Mouse (Mus musculus): ENCODE data around the gene Pla2g2d. TPM values are rescaled to one million over a fixed set of nuclear protein-coding genes. Genes with fewer than 3 reads are reported as not detected.

Pla2g2d gene
- polyA plus RNA-seq, 1 experiment from 2014 or later, result 0.18 TPM

DNA sequence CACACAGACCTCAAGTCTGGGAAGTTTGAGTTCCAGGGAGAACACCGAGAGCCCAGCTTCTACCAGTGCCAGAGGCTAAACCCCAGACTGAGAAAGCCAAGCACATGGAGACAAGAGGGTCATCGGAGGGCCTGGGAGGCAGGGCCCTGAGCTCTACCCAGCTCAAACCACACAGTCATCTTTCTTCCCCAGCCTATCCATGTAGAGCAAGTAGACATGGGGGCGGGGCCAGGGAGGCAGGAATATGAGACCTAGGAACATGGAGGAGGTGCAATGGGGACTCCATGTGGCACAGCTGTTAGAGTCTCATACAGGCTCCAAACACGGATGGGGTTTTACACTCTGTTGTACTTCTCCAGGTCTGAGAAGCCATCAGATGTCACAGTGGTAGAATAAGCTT, 29.7 kb upstream of the Pla2g2d start:
- Histone ChIP-seq H3K9ac (no peak overlapping the region), H3K9me3 (ENCODE audit: low read depth, low read length) (no peaks in the 10 kb centered on the region), H3K4me1 (ENCODE audit: insufficient read depth) (no peaks in the 10 kb centered on the region), H3K27me3 (ENCODE audit: insufficient read depth, low read length) (no peaks in the 10 kb centered on the region), H3K36me3 (ENCODE audit: insufficient read depth) (no peaks in the 10 kb centered on the region), H3K4me3 (ENCODE audit: low read depth, low read length) (no peak overlapping the region), H3K4me2 (no peak overlapping the region), H3K27ac (ENCODE audit: low read depth) (no peak overlapping the region)
- 43% methylated on average over 4 of the region's 4 CpGs for WGBS
- DNase-seq (peak; percentile 56), ATAC-seq (ENCODE audit: insufficient read depth) (no peak)
- no peak for TF ChIP-seq CTCF (IDR thresholded peaks at IDR 0.05; ENCODE audit: low read depth)

GRCm38 (mm10) chr4:138746866-138747265, 28.7 kb upstream of the Pla2g2d start:
- DNase-seq (no peak), ATAC-seq (ENCODE audit: insufficient read depth) (no peak)
- no peaks in the 10 kb centered on the region for H3K4me1 ChIP-seq (ENCODE audit: insufficient read depth)
- H3K9me3 ChIP-seq (ENCODE audit: low read depth, low read length), result no peaks in the 10 kb centered on the region
- no peak for TF ChIP-seq CTCF (IDR thresholded peaks at IDR 0.05; ENCODE audit: low read depth)
- WGBS, result 85% methylated on average over 9 of the region's 9 CpGs
- H3K9ac ChIP-seq, result no peak overlapping the region
- H3K4me2 ChIP-seq, result no peak overlapping the region
- H3K36me3 ChIP-seq (ENCODE audit: insufficient read depth), result no peaks in the 10 kb centered on the region
- H3K4me3 ChIP-seq (ENCODE audit: low read depth, low read length), result no peak overlapping the region
- H3K27ac ChIP-seq (ENCODE audit: low read depth), result no peak overlapping the region
- no peaks in the 10 kb centered on the region for H3K27me3 ChIP-seq (ENCODE audit: insufficient read depth, low read length)

DNA sequence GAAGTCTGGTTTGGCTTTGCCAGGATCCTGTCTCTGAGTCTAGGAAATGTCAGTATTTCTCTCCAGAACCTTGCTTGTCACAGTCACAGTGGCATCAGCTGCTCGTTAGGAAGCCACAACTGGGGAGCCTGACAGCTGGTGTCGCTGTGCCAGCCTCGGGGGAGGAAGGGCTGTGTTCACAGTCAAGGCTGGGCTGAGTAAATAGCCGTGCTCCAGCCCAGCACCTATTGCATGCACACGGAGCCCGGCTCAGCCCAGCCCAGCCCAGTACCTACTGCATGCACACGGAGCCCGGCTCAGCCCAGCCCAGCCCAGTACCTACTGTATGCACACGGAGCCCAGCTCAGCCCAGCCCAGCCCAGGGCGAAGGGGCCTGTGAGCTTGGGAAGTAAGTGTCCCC, 27.7 kb upstream of the Pla2g2d start:
- peak; percentile 5 for DNase-seq
- Histone ChIP-seq H3K4me3 (ENCODE audit: low read depth, low read length) (no peak overlapping the region), H3K27ac (ENCODE audit: low read depth) (no peak overlapping the region), H3K27me3 (ENCODE audit: insufficient read depth, low read length) (no peaks in the 10 kb centered on the region), H3K4me2 (no peak overlapping the region), H3K9me3 (ENCODE audit: low read depth, low read length) (no peaks in the 10 kb centered on the region), H3K4me1 (ENCODE audit: insufficient read depth) (no peaks in the 10 kb centered on the region), H3K9ac (no peak overlapping the region), H3K36me3 (ENCODE audit: insufficient read depth) (no peaks in the 10 kb centered on the region)
- ATAC-seq (ENCODE audit: insufficient read depth), result 0 out of 2 replicates have a peak, but pooled peaks have one; percentile 42
- TF ChIP-seq CTCF (IDR thresholded peaks at IDR 0.05; ENCODE audit: low read depth), result no peak
- whole genome bisulfite sequencing, result 60% methylated on average over 10 of the region's 10 CpGs

DNA sequence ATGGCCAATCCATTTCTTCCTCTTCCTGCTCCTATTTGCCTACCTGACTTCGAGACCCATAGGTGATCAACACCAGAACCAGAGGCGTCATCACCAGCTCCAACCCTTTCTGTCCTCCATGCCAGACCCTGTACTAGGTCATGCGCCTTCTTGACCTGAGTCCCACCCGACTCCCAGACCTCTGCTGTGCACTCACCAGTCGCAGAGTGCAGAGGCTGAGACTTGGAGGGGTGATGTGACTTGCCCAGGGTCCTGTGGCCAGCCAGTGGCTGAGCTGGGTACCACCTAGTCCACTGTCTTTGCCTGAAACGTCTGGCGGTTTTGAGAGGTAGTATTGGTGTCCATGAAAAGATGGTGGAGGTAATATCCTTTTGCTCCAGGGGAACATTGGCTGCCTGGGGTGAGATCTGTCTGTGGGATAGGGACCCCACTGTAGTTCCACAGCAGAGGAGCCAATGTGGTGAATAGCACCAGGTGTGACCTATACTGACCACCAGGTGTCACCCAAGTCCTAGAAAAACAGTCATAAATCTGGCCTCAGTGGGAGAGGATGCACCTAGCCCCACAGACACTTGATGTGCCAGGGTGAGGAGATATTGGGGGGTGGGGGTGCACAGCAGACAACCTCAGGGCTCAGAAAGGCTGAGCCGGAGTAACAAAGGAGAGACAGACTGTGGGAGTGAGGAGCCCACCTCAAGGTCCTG, 27.0 kb upstream of the Pla2g2d start:
- no peak overlapping the region for H3K4me3 ChIP-seq (ENCODE audit: low read depth, low read length)
- ATAC-seq (ENCODE audit: insufficient read depth), result peak; percentile 24; the same call in 1 of the 2 replicates
- H3K27me3 ChIP-seq (ENCODE audit: insufficient read depth, low read length), result no peaks in the 10 kb centered on the region
- H3K36me3 ChIP-seq (ENCODE audit: insufficient read depth), result no peaks in the 10 kb centered on the region
- H3K9me3 ChIP-seq (ENCODE audit: low read depth, low read length), result no peaks in the 10 kb centered on the region
- no peak overlapping the region for H3K9ac ChIP-seq
- H3K27ac ChIP-seq (ENCODE audit: low read depth), result no peak overlapping the region
- H3K4me2 ChIP-seq, result no peak overlapping the region
- DNase-seq, result peak; percentile 76
- WGBS, result 45% methylated on average over 8 of the region's 8 CpGs
- no peaks in the 10 kb centered on the region for H3K4me1 ChIP-seq (ENCODE audit: insufficient read depth)
- TF ChIP-seq CTCF (IDR thresholded peaks at IDR 0.05; ENCODE audit: low read depth), result peak; percentile 84

DNA sequence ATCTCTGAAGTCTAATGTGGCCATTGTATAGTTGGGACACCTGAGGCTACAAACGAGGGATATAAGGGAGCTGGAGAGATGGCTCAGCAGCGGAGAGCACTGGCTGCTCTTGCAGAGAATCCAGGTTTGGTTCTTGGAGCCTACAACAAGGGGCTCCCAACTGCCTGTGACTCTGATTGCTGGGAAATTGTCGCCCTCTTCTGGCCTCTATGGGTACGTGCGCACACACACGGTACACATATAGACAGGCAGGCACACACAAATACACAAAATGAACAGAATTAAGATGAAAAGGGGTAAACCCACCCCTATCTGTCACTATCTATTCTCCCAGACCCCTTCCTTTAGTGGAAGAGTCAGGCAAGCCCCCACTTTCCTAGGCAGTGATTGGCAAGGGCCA, 22.9 kb upstream of the Pla2g2d start:
- Histone ChIP-seq H3K9me3 (ENCODE audit: low read depth, low read length) (no peaks in the 10 kb centered on the region), H3K4me1 (ENCODE audit: insufficient read depth) (no peaks in the 10 kb centered on the region), H3K27me3 (ENCODE audit: insufficient read depth, low read length) (no peaks in the 10 kb centered on the region), H3K4me2 (no peak overlapping the region), H3K4me3 (ENCODE audit: low read depth, low read length) (no peak overlapping the region), H3K9ac (no peak overlapping the region), H3K36me3 (ENCODE audit: insufficient read depth) (no peaks in the 10 kb centered on the region), H3K27ac (ENCODE audit: low read depth) (no peak overlapping the region)
- DNase-seq, result no peak
- peak; percentile 29; the same call in 1 of the 2 replicates for TF ChIP-seq CTCF (IDR thresholded peaks at IDR 0.05; ENCODE audit: low read depth)
- 94% methylated on average over 6 of the region's 6 CpGs for WGBS
- ATAC-seq (ENCODE audit: insufficient read depth), result no peak

DNA sequence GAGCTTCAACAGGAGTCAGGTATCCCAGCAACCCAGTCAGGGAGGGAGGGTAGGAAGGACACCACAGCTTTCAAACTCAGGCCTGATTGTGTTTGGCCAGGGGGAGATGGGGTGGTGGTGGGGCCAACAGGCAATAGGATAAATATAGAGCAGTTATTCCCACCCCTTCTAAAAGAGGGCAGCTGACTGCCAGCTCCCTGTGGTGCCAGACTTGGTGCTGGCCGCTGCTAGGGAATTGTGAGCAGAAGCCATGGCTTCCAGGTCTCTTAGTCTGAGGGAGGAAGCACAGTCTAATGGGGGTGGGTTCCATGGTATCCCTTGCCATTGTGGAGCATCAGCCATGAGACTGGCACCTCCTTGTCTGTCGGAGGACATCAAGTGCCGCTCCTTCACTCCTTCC, 21.9 kb upstream of the Pla2g2d start:
- WGBS, result 87% methylated on average over 3 of the region's 3 CpGs
- no peaks in the 10 kb centered on the region for H3K9me3 ChIP-seq (ENCODE audit: low read depth, low read length)

GRCm38 (mm10) chr4:138754432-138754831, 21.1 kb upstream of the Pla2g2d start:
- DNase-seq (no peak), ATAC-seq (ENCODE audit: insufficient read depth) (no peak)
- no peaks in the 10 kb centered on the region for H3K9me3 ChIP-seq (ENCODE audit: low read depth, low read length)
- no peaks in the 10 kb centered on the region for H3K36me3 ChIP-seq (ENCODE audit: insufficient read depth)
- H3K4me2 ChIP-seq, result no peak overlapping the region
- no peak overlapping the region for H3K4me3 ChIP-seq (ENCODE audit: low read depth, low read length)
- H3K27ac ChIP-seq (ENCODE audit: low read depth), result no peak overlapping the region
- H3K4me1 ChIP-seq (ENCODE audit: insufficient read depth), result no peaks in the 10 kb centered on the region
- H3K9ac ChIP-seq, result no peak overlapping the region
- 62% methylated on average over 9 of the region's 9 CpGs for WGBS
- no peaks in the 10 kb centered on the region for H3K27me3 ChIP-seq (ENCODE audit: insufficient read depth, low read length)
- no peak for TF ChIP-seq CTCF (IDR thresholded peaks at IDR 0.05; ENCODE audit: low read depth)

More for the DNA sequence above, 21.9 kb upstream of the Pla2g2d start:
- DNase-seq (no peak), ATAC-seq (ENCODE audit: insufficient read depth) (no peak)
- H3K27ac ChIP-seq (ENCODE audit: low read depth), result no peak overlapping the region
- H3K4me3 ChIP-seq (ENCODE audit: low read depth, low read length), result no peak overlapping the region
- H3K9ac ChIP-seq, result no peak overlapping the region
- no peak overlapping the region for H3K4me2 ChIP-seq
- no peaks in the 10 kb centered on the region for H3K27me3 ChIP-seq (ENCODE audit: insufficient read depth, low read length)
- H3K4me1 ChIP-seq (ENCODE audit: insufficient read depth), result no peaks in the 10 kb centered on the region
- TF ChIP-seq CTCF (IDR thresholded peaks at IDR 0.05; ENCODE audit: low read depth), result no peak
- no peaks in the 10 kb centered on the region for H3K36me3 ChIP-seq (ENCODE audit: insufficient read depth)

Data from lung, embryonic 14.5 days (tissue).